Mouse (Mus musculus) macrophage (primary cell): ENCODE results near the gene Amh. TPM values are rescaled to one million over a fixed set of nuclear protein-coding genes. Genes with fewer than 3 reads are reported as not detected.
A peak's percentile ranks its signal among the peaks of the same experiment; 100 is the strongest.
"Not testable (repeated sequence)": the region's sequence is repeated elsewhere in the genome, so short reads cannot be mapped to it uniquely, and the experiment has no call there.

ENCODE experiments used
- H3K27ac ChIP-seq: fragments of 350-480 bp; formaldehyde crosslinking; 2 replicates; pipeline ENCODE4 v1.9.0; 2021
- H3K36me3 ChIP-seq: fragments of 350-480 bp; formaldehyde crosslinking; 2 replicates; pipeline ENCODE4 v1.9.0; 2021; ENCODE audit errors: inconsistent target
- H3K4me3 ChIP-seq: fragments of 350-480 bp; formaldehyde crosslinking; 2 replicates; pipeline ENCODE4 v1.9.0; 2021; ENCODE audit errors: inconsistent target
- H3K79me2 ChIP-seq: fragments of 350-480 bp; formaldehyde crosslinking; 2 replicates; pipeline ENCODE4 v1.9.0; 2021; ENCODE audit errors: inconsistent target
- WGBS: methylation state at CpG from one replicate; pipeline ENCODE4 v1.1.7; 2026; ENCODE audit warnings: inconsistent platforms; ENCODE audit not compliant: missing documents; 5-methylcytosine and 5-hydroxymethylcytosine counted together
- polyA plus RNA-seq: library from polyadenylated mRNA; stranded (reverse); fragments of 250-400 nt; gene quantifications from 3 replicates; pipeline ENCODE4 v1.2.4, GENCODE M21; 2018; ENCODE audit warnings: inconsistent platforms

The Amh gene
- polyA plus RNA-seq, 1 experiment from 2014 or later = not detected

GRCm38 (mm10) chr10:80808099-80808984, 3.3 kb downstream of the Amh start:
- Histone ChIP-seq H3K79me2 (no peaks in the 10 kb centered on the region), H3K4me3 (no peak overlapping the region), H3K36me3 (peaks cover 5% of the 10 kb centered on the region), H3K27ac (no peak overlapping the region)
- WGBS = 34% methylated on average over 38 of the region's 40 CpGs

- Histone ChIP-seq H3K79me2 (no peaks in the 10 kb centered on the region), H3K36me3 (no peaks in the 10 kb centered on the region), H3K4me3 (no peak overlapping the region), H3K27ac (no peak overlapping the region)
- 26% methylated on average over 18 of the region's 18 CpGs for WGBS
Observed at GRCm38 (mm10) chr10:80808985-80809632, 4.1 kb downstream of the Amh start.

- Histone ChIP-seq H3K4me3 (no peak overlapping the region), H3K36me3 (no peaks in the 10 kb centered on the region), H3K27ac (no peak overlapping the region), H3K79me2 (no peaks in the 10 kb centered on the region)
- WGBS = 45% methylated on average over 17 of the region's 20 CpGs
Observed at GRCm38 (mm10) chr10:80810084-80810483, 5.0 kb downstream of the Amh start.

GRCm38 (mm10) chr10:80812391-80813041, 7.5 kb downstream of the Amh start:
- no peak overlapping the region for H3K27ac ChIP-seq
- WGBS = 67% methylated on average over 5 of the region's 5 CpGs
- H3K36me3 ChIP-seq = no peaks in the 10 kb centered on the region
- H3K4me3 ChIP-seq = no peak overlapping the region
- H3K79me2 ChIP-seq = no peaks in the 10 kb centered on the region

- no peak within 1 kb of the TSS for H3K27ac ChIP-seq
- no peaks in the 10 kb centered on the region for H3K79me2 ChIP-seq
- 85% methylated on average over 4 of the region's 4 CpGs for WGBS
- H3K4me3 ChIP-seq = no peak within 1 kb of the TSS
- no peaks in the 10 kb centered on the region for H3K36me3 ChIP-seq
Observed at GRCm38 (mm10) chr10:80813366-80813765, 8.3 kb downstream of the Amh start, which contains the start of gene Jsrp1. Gene Jsrp1, minus strand, starts transcription at chr10:80813498.

- Histone ChIP-seq H3K4me3 (no peak overlapping the region), H3K79me2 (no peaks in the 10 kb centered on the region), H3K27ac (no peak overlapping the region), H3K36me3 (no peaks in the 10 kb centered on the region)
- 63% methylated on average over 7 of the region's 7 CpGs for WGBS
Observed at GRCm38 (mm10) chr10:80814800-80815199, 9.8 kb downstream of the Amh start.

- WGBS = 22% methylated on average over 2 of the region's 3 CpGs
- not testable (repeated sequence) for H3K36me3 ChIP-seq, H3K4me3 ChIP-seq
Observed at GRCm38 (mm10) chr10:80816303-80816702, 11.3 kb downstream of the Amh start.

GRCm38 (mm10) chr10:80817164-80817563, 12.1 kb downstream of the Amh start:
- H3K79me2 ChIP-seq = no peaks in the 10 kb centered on the region
- no peaks in the 10 kb centered on the region for H3K36me3 ChIP-seq
- H3K27ac ChIP-seq = no peak overlapping the region
- no peak overlapping the region for H3K4me3 ChIP-seq
- WGBS = 81% methylated on average over 2 of the region's 2 CpGs

More at GRCm38 (mm10) chr10:80816303-80816702, 11.3 kb downstream of the Amh start:
- H3K27ac ChIP-seq, H3K79me2 ChIP-seq: not testable (repeated sequence)

GRCm38 (mm10) chr10:80817955-80818354, 12.9 kb downstream of the Amh start:
- H3K4me3 ChIP-seq, H3K79me2 ChIP-seq, H3K27ac ChIP-seq, H3K36me3 ChIP-seq: not testable (repeated sequence)
- WGBS = 81% methylated on average over 7 of the region's 7 CpGs

GRCm38 (mm10) chr10:80818599-80819281, 13.7 kb downstream of the Amh start:
- H3K79me2 ChIP-seq = no peaks in the 10 kb centered on the region
- no peaks in the 10 kb centered on the region for H3K36me3 ChIP-seq
- no peak overlapping the region for H3K4me3 ChIP-seq
- 83% methylated on average over 5 of the region's 6 CpGs for WGBS
- H3K27ac ChIP-seq = no peak overlapping the region

GRCm38 (mm10) chr10:80819406-80819805, 14.4 kb downstream of the Amh start:
- H3K79me2 ChIP-seq = no peaks in the 10 kb centered on the region
- no peak overlapping the region for H3K4me3 ChIP-seq
- 94% methylated on average over 3 of the region's 3 CpGs for WGBS
- H3K36me3 ChIP-seq = no peaks in the 10 kb centered on the region
- no peak overlapping the region for H3K27ac ChIP-seq

- 46% methylated on average over 2 of the region's 2 CpGs for WGBS
- Histone ChIP-seq H3K79me2 (peaks cover 1% of the 10 kb centered on the region), H3K27ac (no peak overlapping the region), H3K36me3 (no peaks in the 10 kb centered on the region), H3K4me3 (no peak overlapping the region)
Observed at GRCm38 (mm10) chr10:80821991-80822390, 16.9 kb downstream of the Amh start.

- WGBS = 84% methylated on average over 5 of the region's 5 CpGs
- peaks cover 7% of the 10 kb centered on the region for H3K79me2 ChIP-seq
- H3K4me3 ChIP-seq = no peak overlapping the region
- no peaks in the 10 kb centered on the region for H3K36me3 ChIP-seq
- no peak overlapping the region for H3K27ac ChIP-seq
Observed at GRCm38 (mm10) chr10:80822528-80822927, 17.5 kb downstream of the Amh start.

GRCm38 (mm10) chr10:80823316-80823715, 18.3 kb downstream of the Amh start:
- peak overlapping the region; percentile 80 for H3K27ac ChIP-seq
- no peaks in the 10 kb centered on the region for H3K36me3 ChIP-seq
- H3K79me2 ChIP-seq = peaks cover 15% of the 10 kb centered on the region
- no peak overlapping the region for H3K4me3 ChIP-seq
- 67% methylated on average over 1 of the region's 1 CpGs for WGBS
